In genomic region chr3:41081474-41082301, GRCm38 (mm10) we compare ENCODE assay signal across 8 mouse cellular contexts. TPM values are rescaled to one million over a fixed set of nuclear protein-coding genes. Genes with fewer than 3 reads are reported as not detected.
DNase-seq lines count a peak whose midpoint lies in the region; ATAC-seq and TF ChIP-seq lines count a peak whose summit lies in the region.

No protein-coding gene starts in this region.

- TF ChIP-seq CTCF in testis, adult 2 months (IDR thresholded peaks at IDR 0.05; ENCODE audit: control insufficient read depth, insufficient read depth, insufficient replicate concordance, low read depth, low read length) = no peak

- H3K4me3 ChIP-seq in testis, adult 2 months (ENCODE audit: control insufficient read depth, low read depth, low read length) = peak overlapping the region; percentile 89
- H3K4me3 ChIP-seq in heart, embryonic 13.5 days = peak overlapping the region; percentile 97

- peak overlapping the region; percentile 81 for H3K27ac ChIP-seq in testis, adult 2 months (ENCODE audit: control insufficient read depth, insufficient read depth, low read depth, low read length)
- peak overlapping the region; percentile 90 for H3K27ac ChIP-seq in heart, embryonic 13.5 days (replicated peaks)

- TF ChIP-seq POLR2A in testis, adult 2 months (IDR thresholded peaks at IDR 0.05; ENCODE audit: control insufficient read depth, low read depth, low read length) = no peak

- no peaks in the 10 kb centered on the region for H3K9me3 ChIP-seq in heart, embryonic 13.5 days

- 4% methylated on average over 23 of the region's 23 CpGs for WGBS in heart, embryonic 13.5 days

- ATAC-seq in heart, embryonic 13.5 days (ENCODE audit: extremely low read depth, insufficient number of reproducible peaks, low FRiP score, low TSS enrichment) = no peak

- no peaks in the 10 kb centered on the region for H3K27me3 ChIP-seq in testis, adult 2 months (ENCODE audit: control insufficient read depth, insufficient read depth, low read length)
- H3K27me3 ChIP-seq in heart, embryonic 13.5 days (replicated peaks) = no peaks in the 10 kb centered on the region

- peak overlapping the region; percentile 97 for H3K9ac ChIP-seq in heart, embryonic 13.5 days

- peak overlapping the region; percentile 94 for H3K4me2 ChIP-seq in heart, embryonic 13.5 days

- H3K4me1 ChIP-seq in testis, adult 2 months (ENCODE audit: control insufficient read depth, insufficient read depth, low read length) = peaks cover 4% of the 10 kb centered on the region
- H3K4me1 ChIP-seq in heart, embryonic 13.5 days = peaks cover 35% of the 10 kb centered on the region

- no peak for DNase-seq in testis, postnatal 14 days (ENCODE audit: low spot score)
- peak; percentile 60 for DNase-seq in embryo, embryonic 10 days (ENCODE audit: low spot score)
- peak; percentile 34 to 46 for DNase-seq in kidney, postnatal 25 days
- peak; percentile 23 for DNase-seq in mesoderm, embryonic 11.5 days (ENCODE audit: low read depth, low spot score)
- peak; percentile 8 for DNase-seq in thymus, postnatal 25 days
- no peak for DNase-seq in left cerebral cortex, adult 11 months (ENCODE audit: low spot score)

- H3K36me3 ChIP-seq in testis, adult 2 months (ENCODE audit: control insufficient read depth, insufficient read depth, low read length) = no peaks in the 10 kb centered on the region
- H3K36me3 ChIP-seq in heart, embryonic 13.5 days = no peaks in the 10 kb centered on the region

RNA-seq across cellular contexts. Expression of gene Pgrmc2, which starts 1.2 kb away (rescaled TPM):
- 36.1 and 40.1 TPM in 2 replicates for polyA plus RNA-seq in testis, adult 2 months (2012; rRNA removed)
- 43.0 and 44.4 TPM in 2 replicates for polyA plus RNA-seq in heart, embryonic 13.5 days (2015; fragmentation: Nextera tagmentation; extraction: Ambion mirVana)

Comparison
In these comparisons a context has a peak if more than half of its experiments do, and no peak if none do; other contexts are left out.
1. DNase-seq: peak in embryo, embryonic 10 days (single experiment), kidney, postnatal 25 days (2 of 2), mesoderm, embryonic 11.5 days (single experiment) and thymus, postnatal 25 days (single experiment); none in testis, postnatal 14 days (single experiment) and left cerebral cortex, adult 11 months (single experiment).